ENCODE assay signal across 13 mouse cellular contexts in genomic region chr17:29500802-29501469, GRCm38 (mm10). TPM values are rescaled to one million over a fixed set of nuclear protein-coding genes. Genes with fewer than 3 reads are reported as not detected.
DNase-seq lines count a peak whose midpoint lies in the region; ATAC-seq lines count a peak whose summit lies in the region.
"Had no signal": no experiment of that assay in that cellular context is flagged by ENCODE, and none has a peak within 500 bp of the region (broad histone marks: within the 10 kb centered on the region; RNA-seq: fewer than 3 reads in every experiment).

No protein-coding gene starts in this region.

- no peak overlapping the region for H3K27ac ChIP-seq in hindbrain, embryonic 15.5 days (replicated peaks)
- no peak overlapping the region for H3K27ac ChIP-seq in hindbrain, embryonic 10.5 days
- H3K27ac ChIP-seq: forebrain, embryonic 15.5 days; neural tube, embryonic 13.5 days had no signal

- H3K4me2 ChIP-seq in hindbrain, embryonic 15.5 days, result no peak overlapping the region
- H3K4me2 ChIP-seq: forebrain, embryonic 15.5 days; neural tube, embryonic 13.5 days had no signal

- no peak for DNase-seq in hindbrain, embryonic 10.5 days (ENCODE audit: low spot score)
- peak; percentile 75 for DNase-seq in CD4-positive, CD25-positive, alpha-beta regulatory T cell, adult 2 months (ENCODE audit: low read depth, low spot score)
- no peak for DNase-seq in left cerebral cortex, postnatal 36 days (ENCODE audit: low spot score in 2 of 2)
- no peak for DNase-seq in right cerebral cortex, postnatal 14 days
- no peak for DNase-seq in cerebellum, postnatal 4 days (ENCODE audit: low spot score in 2 of 2)
- DNase-seq: adrenal gland, postnatal 25 days; kidney, postnatal 14 days had no signal

- H3K4me1 ChIP-seq in hindbrain, embryonic 15.5 days (replicated peaks), result peaks cover 5% of the 10 kb centered on the region
- H3K4me1 ChIP-seq in hindbrain, embryonic 10.5 days (replicated peaks), result peaks cover 16% of the 10 kb centered on the region
- H3K4me1 ChIP-seq in erythroblast, embryonic 14.5 days (ENCODE audit: control insufficient read depth), result peaks cover 94% of the 10 kb centered on the region
- peaks cover 96% of the 10 kb centered on the region for H3K4me1 ChIP-seq in megakaryocyte, embryonic 14.5 days
- H3K4me1 ChIP-seq: forebrain, embryonic 15.5 days had no signal

- 84% methylated on average over 17 of the region's 17 CpGs for WGBS in hindbrain, embryonic 15.5 days
- WGBS in hindbrain, embryonic 10.5 days, result 79% methylated on average over 17 of the region's 17 CpGs

- peak; percentile 19; the same call in 1 of the 2 replicates for ATAC-seq in hindbrain, embryonic 15.5 days (ENCODE audit: low FRiP score, low read depth)
- ATAC-seq: forebrain, embryonic 15.5 days had no signal

- H3K36me3 ChIP-seq in hindbrain, embryonic 15.5 days, result no peaks in the 10 kb centered on the region
- H3K36me3 ChIP-seq in hindbrain, embryonic 10.5 days, result peaks cover 10% of the 10 kb centered on the region; the same call in 1 of the 2 replicates
- peaks cover 27% of the 10 kb centered on the region for H3K36me3 ChIP-seq in erythroblast, embryonic 14.5 days (ENCODE audit: control insufficient read depth)
- H3K36me3 ChIP-seq in megakaryocyte, embryonic 14.5 days (replicated peaks; ENCODE audit: low read length), result peaks cover 23% of the 10 kb centered on the region
- H3K36me3 ChIP-seq: forebrain, embryonic 15.5 days; neural tube, embryonic 13.5 days had no signal

- H3K27me3 ChIP-seq in hindbrain, embryonic 15.5 days, result no peaks in the 10 kb centered on the region
- H3K27me3 ChIP-seq in hindbrain, embryonic 10.5 days (ENCODE audit: insufficient read depth, poor library complexity, severe bottlenecking), result peaks cover 14% of the 10 kb centered on the region
- no peaks in the 10 kb centered on the region for H3K27me3 ChIP-seq in erythroblast, embryonic 14.5 days (ENCODE audit: control insufficient read depth)
- no peaks in the 10 kb centered on the region for H3K27me3 ChIP-seq in megakaryocyte, embryonic 14.5 days (replicated peaks)
- H3K27me3 ChIP-seq: forebrain, embryonic 15.5 days; neural tube, embryonic 13.5 days had no signal

- no peaks in the 10 kb centered on the region for H3K9me3 ChIP-seq in hindbrain, embryonic 15.5 days
- H3K9me3 ChIP-seq in hindbrain, embryonic 10.5 days, result no peaks in the 10 kb centered on the region
- H3K9me3 ChIP-seq in erythroblast, embryonic 14.5 days (ENCODE audit: control insufficient read depth, low read length), result peaks cover 4% of the 10 kb centered on the region
- H3K9me3 ChIP-seq in megakaryocyte, embryonic 14.5 days, result peaks cover 8% of the 10 kb centered on the region
- H3K9me3 ChIP-seq: forebrain, embryonic 15.5 days; neural tube, embryonic 13.5 days had no signal

- intact Hi-C loops in left cerebral cortex, postnatal 36 days (cut with DNase I), result no loop called here

- no peak overlapping the region for H3K9ac ChIP-seq in hindbrain, embryonic 15.5 days
- H3K9ac ChIP-seq: forebrain, embryonic 15.5 days; neural tube, embryonic 13.5 days had no signal

- H3K4me3 ChIP-seq in hindbrain, embryonic 15.5 days, result no peak overlapping the region
- H3K4me3 ChIP-seq in hindbrain, embryonic 10.5 days, result no peak overlapping the region
- peak overlapping the region; percentile 50 for H3K4me3 ChIP-seq in erythroblast, embryonic 14.5 days (replicated peaks)
- H3K4me3 ChIP-seq in megakaryocyte, embryonic 14.5 days (replicated peaks), result peak overlapping the region; percentile 76
- H3K4me3 ChIP-seq: forebrain, embryonic 15.5 days; neural tube, embryonic 13.5 days had no signal

RNA-seq across cellular contexts. Expression of gene Pim1, which starts 10.4 kb away (rescaled TPM):
- polyA plus RNA-seq in hindbrain, embryonic 15.5 days (2015; fragmentation: Nextera tagmentation; extraction: Ambion mirVana), result 8.4 and 8.9 TPM in 2 replicates
- polyA plus RNA-seq in hindbrain, embryonic 10.5 days (2016; fragmentation: Nextera tagmentation; extraction: Ambion mirVana), result 25.0 and 30.5 TPM in 2 replicates
- polyA plus RNA-seq in erythroblast, embryonic 14.5 days (2012), result 72.6 and 76.6 TPM in 2 replicates
- polyA plus RNA-seq in megakaryocyte, embryonic 14.5 days (2012; ENCODE audit: insufficient read depth, low replicate concordance), result 350 and 629 TPM in 2 replicates
- total RNA-seq in left cerebral cortex, postnatal 36 days (2021), result 1 to 10 TPM; 6.0 to 7.1 TPM

RNA-seq across cellular contexts. Expression of gene Gm17657, which starts 48.5 kb away (rescaled TPM):
- 0.17 TPM in 1 of 2 replicates, not detected in the other for polyA plus RNA-seq in hindbrain, embryonic 15.5 days (2015; fragmentation: Nextera tagmentation; extraction: Ambion mirVana)
- not detected in 2 replicates for polyA plus RNA-seq in hindbrain, embryonic 10.5 days (2016; fragmentation: Nextera tagmentation; extraction: Ambion mirVana)
- polyA plus RNA-seq in erythroblast, embryonic 14.5 days (2012), result not detected in 2 replicates
- polyA plus RNA-seq in megakaryocyte, embryonic 14.5 days (2012; ENCODE audit: insufficient read depth, low replicate concordance), result not detected in 2 replicates
- not detected for total RNA-seq in left cerebral cortex, postnatal 36 days (2021)
- total RNA-seq: adrenal gland, postnatal 25 days had no signal
- polyA plus RNA-seq: forebrain, embryonic 15.5 days; heart, embryonic 16.5 days; neural tube, embryonic 13.5 days had no signal

RNA-seq across cellular contexts. Expression of gene Tbc1d22b, which starts 48.6 kb away (rescaled TPM):
- polyA plus RNA-seq in hindbrain, embryonic 15.5 days (2015; fragmentation: Nextera tagmentation; extraction: Ambion mirVana), result 26.3 and 32.6 TPM in 2 replicates
- polyA plus RNA-seq in hindbrain, embryonic 10.5 days (2016; fragmentation: Nextera tagmentation; extraction: Ambion mirVana), result 20.5 and 21.3 TPM in 2 replicates
- 0.99 and 1.1 TPM in 2 replicates for polyA plus RNA-seq in erythroblast, embryonic 14.5 days (2012)
- 9.9 and 12.4 TPM in 2 replicates for polyA plus RNA-seq in megakaryocyte, embryonic 14.5 days (2012; ENCODE audit: insufficient read depth, low replicate concordance)
- 10 to 100 TPM; 43.2 to 45.2 TPM for total RNA-seq in left cerebral cortex, postnatal 36 days (2021)

RNA-seq across cellular contexts. Expression of gene Tmem217, which starts 51.2 kb away (rescaled TPM):
- 1.2 and 1.3 TPM in 2 replicates for polyA plus RNA-seq in hindbrain, embryonic 15.5 days (2015; fragmentation: Nextera tagmentation; extraction: Ambion mirVana)
- polyA plus RNA-seq in hindbrain, embryonic 10.5 days (2016; fragmentation: Nextera tagmentation; extraction: Ambion mirVana), result 1.3 and 2.5 TPM in 2 replicates
- polyA plus RNA-seq in erythroblast, embryonic 14.5 days (2012), result not detected in 2 replicates
- 0.20 TPM in 1 of 2 replicates, not detected in the other for polyA plus RNA-seq in megakaryocyte, embryonic 14.5 days (2012; ENCODE audit: insufficient read depth, low replicate concordance)
- total RNA-seq in left cerebral cortex, postnatal 36 days (2021), result not detected

Comparison
In these comparisons a context has a peak if more than half of its experiments do, and no peak if none do; other contexts are left out.
1. H3K4me3 ChIP-seq: peak in erythroblast, embryonic 14.5 days (single experiment) and megakaryocyte, embryonic 14.5 days (single experiment); none in hindbrain, embryonic 15.5 days (single experiment) and hindbrain, embryonic 10.5 days (single experiment).